Mouse (Mus musculus) heart, embryonic 15.5 days (tissue): ENCODE data around the gene Agpat3. TPM values are rescaled to one million over a fixed set of nuclear protein-coding genes. Genes with fewer than 3 reads are reported as not detected.

ENCODE experiments used
- ATAC-seq: fragments of 200-750 bp; cut with Nextera tagmentation; replicated peaks from 2 replicates; pipeline ENCODE4 v1.8.0; 2017; ENCODE audit warnings: low read depth, moderate TSS enrichment; ENCODE audit not compliant: insufficient number of reproducible peaks, insufficient read depth, low FRiP score
- H3K27ac ChIP-seq: fragments of 300-500 bp; sonication (generic); 2 replicates; pipeline ENCODE4 v1.5.1; 2015; ENCODE audit warnings: mild to moderate bottlenecking, inconsistent platforms
- H3K27me3 ChIP-seq: fragments of 300-500 bp; sonication (generic); 2 replicates; pipeline ENCODE4 v1.6.1; 2015; ENCODE audit warnings: inconsistent platforms
- H3K36me3 ChIP-seq: fragments of 300-500 bp; sonication (generic); 2 replicates; pipeline ENCODE4 v1.6.1; 2015; ENCODE audit warnings: mild to moderate bottlenecking, inconsistent platforms
- H3K4me1 ChIP-seq: fragments of 300-500 bp; sonication (generic); replicated peaks from 2 replicates; pipeline ENCODE4 v1.6.1; 2015; ENCODE audit warnings: inconsistent platforms
- H3K4me2 ChIP-seq: fragments of 300-500 bp; sonication (generic); 2 replicates; pipeline ENCODE4 v1.6.1; 2015; ENCODE audit warnings: inconsistent platforms, mild to moderate bottlenecking, moderate library complexity
- H3K4me3 ChIP-seq: fragments of 300-500 bp; sonication (generic); 2 replicates; pipeline ENCODE4 v1.5.1; 2015; ENCODE audit warnings: mild to moderate bottlenecking, inconsistent platforms
- H3K9ac ChIP-seq: fragments of 300-500 bp; sonication (generic); 2 replicates; pipeline ENCODE4 v1.6.1; 2015; ENCODE audit warnings: mild to moderate bottlenecking, inconsistent platforms
- H3K9me3 ChIP-seq: fragments of 300-500 bp; sonication (generic); replicated peaks from 2 replicates; pipeline ENCODE4 v1.6.1; 2016; ENCODE audit warnings: inconsistent platforms
- WGBS: fragments of 180-500 bp; shearing (Covaris S2); methylation state at CpG from one replicate; pipeline ENCODE4 v1.1.7; 2015; ENCODE audit warnings: mixed read lengths; 5-methylcytosine and 5-hydroxymethylcytosine counted together
- polyA plus RNA-seq: library from polyadenylated mRNA; unstranded; fragments of >200 nt; fragmentation: Nextera tagmentation; extraction: Ambion mirVana; gene quantifications from 2 replicates; pipeline ENCODE4 v1.2.1, GENCODE M21; 2015

Agpat3 gene
- polyA plus RNA-seq, 1 experiment from 2014 or later = 54.2 TPM

DNA sequence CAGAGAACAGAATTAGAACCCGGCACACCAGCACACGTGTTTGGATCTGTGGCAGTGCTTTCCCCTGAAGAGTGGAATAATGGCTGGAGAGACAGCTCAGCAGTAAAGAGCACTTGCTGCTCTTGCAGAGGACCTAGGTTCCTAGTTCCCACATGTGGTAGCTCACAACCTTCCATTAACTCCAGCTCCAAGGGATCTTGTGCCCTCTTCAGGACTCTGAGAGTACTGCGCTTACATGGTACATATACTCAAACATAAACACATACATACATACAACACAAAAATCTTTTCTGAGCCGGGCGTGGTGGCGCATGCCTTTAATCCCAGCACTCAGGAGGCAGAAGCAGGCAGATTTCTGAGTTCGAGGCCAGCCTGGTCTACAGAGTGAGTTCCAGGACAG lies 26.2 kb upstream of the Agpat3 start:
- H3K36me3 ChIP-seq = no peaks in the 10 kb centered on the region
- H3K9ac ChIP-seq = no peak overlapping the region
- H3K27me3 ChIP-seq = no peaks in the 10 kb centered on the region
- no peak overlapping the region for H3K27ac ChIP-seq
- no peaks in the 10 kb centered on the region for H3K4me1 ChIP-seq
- no peaks in the 10 kb centered on the region for H3K9me3 ChIP-seq
- no peak for ATAC-seq
- H3K4me2 ChIP-seq = no peak overlapping the region
- WGBS = 93% methylated on average over 7 of the region's 7 CpGs
- H3K4me3 ChIP-seq = no peak overlapping the region

DNA sequence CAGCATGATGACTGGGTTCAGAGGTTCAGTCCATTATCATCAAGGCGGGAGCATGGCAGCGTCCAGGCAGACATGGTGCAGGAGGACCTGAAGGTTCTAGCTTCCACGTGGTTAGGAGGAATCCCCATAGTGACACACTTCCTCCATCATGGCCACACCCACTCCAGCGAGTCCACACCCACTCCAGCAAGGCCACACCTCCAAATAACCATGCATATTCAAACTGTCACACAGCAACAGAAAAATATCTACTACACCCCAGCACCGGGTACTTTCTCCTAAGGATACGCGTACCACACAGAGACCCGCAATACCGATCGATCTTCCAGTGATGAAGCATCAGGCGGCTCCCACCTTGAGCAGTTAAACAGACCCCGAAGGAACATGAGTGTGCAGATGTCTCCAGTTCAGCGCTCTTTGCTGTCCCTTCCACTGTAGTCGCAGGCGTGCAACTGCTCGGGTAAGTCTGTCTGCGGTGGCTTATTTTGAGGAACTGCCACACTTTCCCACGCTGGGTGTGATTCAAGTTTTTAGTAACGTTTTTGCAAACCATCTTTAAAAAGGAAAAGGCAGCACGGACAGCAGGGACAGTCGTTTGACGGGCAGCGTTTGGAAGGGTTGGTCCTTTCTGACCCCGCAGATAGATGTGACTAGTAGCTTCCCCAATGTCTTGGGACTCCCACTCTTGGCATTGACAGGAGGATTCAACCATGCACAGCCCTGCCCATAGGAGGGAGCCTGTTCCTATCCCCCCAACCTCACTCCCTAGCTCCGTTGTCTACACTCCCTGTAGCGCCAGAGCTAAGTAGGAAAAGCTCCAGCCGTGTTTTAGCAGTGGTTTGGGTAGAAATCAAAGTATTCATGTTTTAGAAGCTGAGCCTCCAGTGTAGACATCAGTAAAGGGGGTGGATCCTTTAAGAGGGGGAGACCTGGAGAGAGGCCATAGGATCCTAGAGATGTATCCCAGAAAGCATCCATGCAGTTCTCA lies 20.7 kb upstream of the Agpat3 start:
- ATAC-seq = no peak
- H3K4me3 ChIP-seq = 0 out of 2 replicates have a peak overlapping the region, but pooled peaks have one; percentile 8
- no peak overlapping the region for H3K27ac ChIP-seq
- WGBS = 63% methylated on average over 27 of the region's 27 CpGs
- H3K9ac ChIP-seq = no peak overlapping the region
- no peaks in the 10 kb centered on the region for H3K27me3 ChIP-seq
- no peaks in the 10 kb centered on the region for H3K36me3 ChIP-seq
- no peak overlapping the region for H3K4me2 ChIP-seq
- no peaks in the 10 kb centered on the region for H3K4me1 ChIP-seq
- no peaks in the 10 kb centered on the region for H3K9me3 ChIP-seq

DNA sequence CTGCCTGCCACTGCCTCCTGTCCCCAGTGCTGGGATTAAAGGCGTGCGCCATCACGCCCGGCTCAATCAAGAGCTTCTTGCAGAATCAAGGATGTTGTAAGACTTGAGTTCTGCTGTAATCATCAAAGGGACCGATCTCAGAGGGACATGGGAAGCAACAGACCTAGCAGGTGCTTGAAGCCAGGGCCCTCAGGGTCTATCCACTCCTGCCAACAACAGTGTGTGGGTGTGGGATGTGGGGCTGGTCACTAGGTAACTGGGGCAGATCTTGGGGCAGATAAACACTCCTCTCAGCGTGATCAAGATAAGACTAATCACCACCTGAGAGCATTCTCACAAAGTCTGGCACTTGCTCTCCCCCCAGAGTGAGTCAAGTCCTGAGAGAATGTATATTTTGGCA lies 19.5 kb upstream of the Agpat3 start:
- 74% methylated on average over 6 of the region's 6 CpGs for WGBS
- Histone ChIP-seq H3K27me3 (no peaks in the 10 kb centered on the region), H3K9ac (no peak overlapping the region), H3K4me2 (no peak overlapping the region), H3K36me3 (no peaks in the 10 kb centered on the region), H3K4me3 (no peak overlapping the region), H3K4me1 (peaks cover 6% of the 10 kb centered on the region), H3K27ac (no peak overlapping the region), H3K9me3 (no peaks in the 10 kb centered on the region)
- ATAC-seq = no peak

GRCm38 (mm10) chr10:78367586-78367985 lies 15.3 kb upstream of the Agpat3 start:
- Histone ChIP-seq H3K27ac (no peak overlapping the region), H3K4me3 (no peak overlapping the region), H3K9ac (no peak overlapping the region), H3K36me3 (no peaks in the 10 kb centered on the region), H3K9me3 (no peaks in the 10 kb centered on the region), H3K27me3 (no peaks in the 10 kb centered on the region), H3K4me1 (peaks cover 16% of the 10 kb centered on the region), H3K4me2 (no peak overlapping the region)
- no peak for ATAC-seq
- WGBS = 67% methylated on average over 4 of the region's 4 CpGs

GRCm38 (mm10) chr10:78366851-78367312 lies 14.6 kb upstream of the Agpat3 start:
- no peak overlapping the region for H3K9ac ChIP-seq
- 19% methylated on average over 9 of the region's 9 CpGs for WGBS
- peaks cover 21% of the 10 kb centered on the region for H3K4me1 ChIP-seq
- H3K36me3 ChIP-seq = no peaks in the 10 kb centered on the region
- no peak for ATAC-seq
- peak overlapping the region; percentile 46 for H3K27ac ChIP-seq
- H3K27me3 ChIP-seq = no peaks in the 10 kb centered on the region
- H3K4me2 ChIP-seq = peak overlapping the region; percentile 8; the same call in 1 of the 2 replicates
- H3K4me3 ChIP-seq = no peak overlapping the region
- H3K9me3 ChIP-seq = no peaks in the 10 kb centered on the region

DNA sequence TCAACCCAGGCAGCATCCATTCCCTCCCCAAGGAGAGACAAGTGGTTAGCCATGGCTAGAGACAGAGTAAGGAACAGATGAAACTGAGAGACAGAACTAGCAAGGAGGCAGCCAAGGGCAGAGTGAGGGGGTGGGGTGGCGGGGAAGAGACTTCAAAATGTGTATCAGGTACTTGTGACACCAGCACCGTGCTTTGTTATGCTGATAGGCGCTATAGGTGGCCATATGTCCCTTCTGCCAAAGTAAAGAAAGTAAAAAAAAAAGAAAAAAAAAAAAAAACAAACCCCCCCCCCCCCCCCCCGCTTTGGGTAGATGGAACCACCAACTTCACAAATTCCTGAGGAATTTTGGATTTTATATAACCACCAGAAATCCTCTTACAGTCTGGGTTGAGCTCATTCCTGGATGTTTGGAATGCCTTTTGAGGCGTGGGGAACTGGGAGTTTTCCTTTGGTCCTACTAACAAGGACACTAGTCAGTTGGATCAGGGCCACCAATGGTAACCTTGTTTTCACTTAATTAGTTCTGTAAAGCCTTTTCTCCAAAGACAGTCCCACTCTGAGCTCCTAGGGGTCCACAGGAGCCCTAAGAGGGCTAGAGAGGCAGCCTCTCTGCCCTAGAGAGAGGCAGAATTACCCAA lies 14.0 kb upstream of the Agpat3 start:
- H3K9me3 ChIP-seq = no peaks in the 10 kb centered on the region
- H3K9ac ChIP-seq = no peak overlapping the region
- no peaks in the 10 kb centered on the region for H3K27me3 ChIP-seq
- WGBS = 40% methylated on average over 5 of the region's 5 CpGs
- no peaks in the 10 kb centered on the region for H3K36me3 ChIP-seq
- peak overlapping the region; percentile 8; the same call in 1 of the 2 replicates for H3K4me2 ChIP-seq
- peaks cover 22% of the 10 kb centered on the region for H3K4me1 ChIP-seq
- no peak overlapping the region for H3K4me3 ChIP-seq
- no peak for ATAC-seq
- H3K27ac ChIP-seq = peak overlapping the region; percentile 46

DNA sequence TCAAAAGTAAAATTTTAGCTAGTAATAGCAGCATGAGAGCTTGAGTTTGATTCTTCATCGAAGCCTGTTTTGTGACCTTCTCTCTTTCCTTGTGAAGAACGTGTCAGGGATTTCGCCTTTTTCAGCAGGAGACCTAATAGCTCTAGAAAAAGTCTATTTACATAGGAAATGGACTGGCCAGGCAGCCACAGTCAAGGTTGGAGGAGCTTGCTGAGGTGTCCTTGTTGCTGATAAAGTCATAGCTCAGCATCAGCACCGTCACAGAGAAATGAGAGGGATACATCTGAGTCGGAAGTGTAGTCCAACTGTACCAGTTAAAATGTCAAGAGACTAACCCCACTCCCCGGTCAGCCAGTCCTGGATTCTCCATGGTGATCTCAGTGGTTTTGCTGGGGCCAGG lies 13.3 kb upstream of the Agpat3 start:
- Histone ChIP-seq H3K4me2 (no peak overlapping the region), H3K36me3 (no peaks in the 10 kb centered on the region), H3K9ac (no peak overlapping the region), H3K9me3 (no peaks in the 10 kb centered on the region), H3K27ac (no peak overlapping the region), H3K4me1 (peaks cover 22% of the 10 kb centered on the region), H3K4me3 (no peak overlapping the region), H3K27me3 (no peaks in the 10 kb centered on the region)
- WGBS = 77% methylated on average over 6 of the region's 6 CpGs
- ATAC-seq = no peak

DNA sequence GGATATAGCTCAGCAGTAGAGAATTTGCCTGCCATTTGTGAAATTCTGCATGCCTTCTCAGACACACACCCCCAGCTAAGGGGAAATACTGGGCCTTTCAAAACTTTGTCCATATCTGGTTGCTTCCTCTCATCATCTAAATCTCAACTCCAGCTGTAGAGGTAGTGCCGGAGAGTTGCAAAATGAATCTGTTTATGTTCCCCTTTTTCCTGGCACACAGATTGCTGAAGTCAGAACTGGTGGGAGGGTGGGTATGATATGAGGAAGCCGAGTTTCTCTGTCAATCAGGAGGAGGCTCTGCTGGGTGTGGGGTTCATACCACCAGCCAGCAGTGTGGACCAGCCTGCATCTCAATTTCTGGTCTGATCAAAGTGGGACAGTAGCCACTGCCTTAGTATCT lies 11.8 kb upstream of the Agpat3 start:
- H3K9ac ChIP-seq = no peak overlapping the region
- peaks cover 23% of the 10 kb centered on the region for H3K4me1 ChIP-seq
- no peak overlapping the region for H3K4me2 ChIP-seq
- WGBS = 36% methylated on average over 2 of the region's 2 CpGs
- no peak for ATAC-seq
- H3K27ac ChIP-seq = no peak overlapping the region
- H3K4me3 ChIP-seq = no peak overlapping the region
- no peaks in the 10 kb centered on the region for H3K9me3 ChIP-seq
- H3K27me3 ChIP-seq = no peaks in the 10 kb centered on the region
- no peaks in the 10 kb centered on the region for H3K36me3 ChIP-seq

GRCm38 (mm10) chr10:78363366-78363765 lies 11.1 kb upstream of the Agpat3 start:
- Histone ChIP-seq H3K36me3 (no peaks in the 10 kb centered on the region), H3K9me3 (no peaks in the 10 kb centered on the region), H3K9ac (no peak overlapping the region), H3K27ac (no peak overlapping the region), H3K27me3 (no peaks in the 10 kb centered on the region), H3K4me1 (peaks cover 23% of the 10 kb centered on the region), H3K4me3 (no peak overlapping the region), H3K4me2 (no peak overlapping the region)
- WGBS = 90% methylated on average over 6 of the region's 6 CpGs
- no peak for ATAC-seq

DNA sequence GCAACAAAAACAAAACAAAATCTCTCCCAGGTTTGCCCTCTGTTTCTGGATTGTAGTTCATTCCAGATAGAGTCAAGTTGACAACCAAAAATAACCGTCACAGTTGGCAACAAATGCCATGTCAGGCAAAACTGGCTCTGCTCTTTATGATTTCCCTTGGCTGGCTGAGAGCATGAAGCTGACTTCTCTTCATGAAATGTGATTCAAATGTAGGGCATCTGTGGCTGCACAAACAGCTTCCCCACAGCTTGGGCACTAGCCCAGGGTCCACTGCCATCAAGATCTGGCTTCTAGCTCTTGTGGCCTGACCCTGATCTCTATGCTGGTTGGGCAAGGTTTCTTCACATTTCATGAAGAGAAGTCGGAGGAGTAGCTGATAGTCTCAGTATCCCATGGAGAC lies 9.7 kb upstream of the Agpat3 start:
- no peak for ATAC-seq
- peaks cover 19% of the 10 kb centered on the region for H3K4me1 ChIP-seq
- no peaks in the 10 kb centered on the region for H3K36me3 ChIP-seq
- no peaks in the 10 kb centered on the region for H3K9me3 ChIP-seq
- no peak overlapping the region for H3K4me2 ChIP-seq
- H3K27me3 ChIP-seq = no peaks in the 10 kb centered on the region
- WGBS = 61% methylated on average over 2 of the region's 2 CpGs
- no peak overlapping the region for H3K27ac ChIP-seq
- H3K9ac ChIP-seq = no peak overlapping the region
- no peak overlapping the region for H3K4me3 ChIP-seq

GRCm38 (mm10) chr10:78360290-78360711 lies 8.0 kb upstream of the Agpat3 start:
- peaks cover 7% of the 10 kb centered on the region for H3K4me1 ChIP-seq
- H3K9me3 ChIP-seq = no peaks in the 10 kb centered on the region
- no peak overlapping the region for H3K4me3 ChIP-seq
- H3K36me3 ChIP-seq = no peaks in the 10 kb centered on the region
- WGBS = 55% methylated on average over 3 of the region's 3 CpGs
- no peak for ATAC-seq
- no peak overlapping the region for H3K9ac ChIP-seq
- H3K4me2 ChIP-seq = no peak overlapping the region
- no peak overlapping the region for H3K27ac ChIP-seq
- no peaks in the 10 kb centered on the region for H3K27me3 ChIP-seq
